Mouse (Mus musculus): ENCODE data around the gene Nfkbie. TPM values are rescaled to one million over a fixed set of nuclear protein-coding genes. Genes with fewer than 3 reads are reported as not detected.
A peak's percentile ranks its signal among the peaks of the same experiment; 100 is the strongest.

Gene Nfkbie
- polyA plus RNA-seq, 1 experiment from 2014 or later = 4.2 TPM

DNA sequence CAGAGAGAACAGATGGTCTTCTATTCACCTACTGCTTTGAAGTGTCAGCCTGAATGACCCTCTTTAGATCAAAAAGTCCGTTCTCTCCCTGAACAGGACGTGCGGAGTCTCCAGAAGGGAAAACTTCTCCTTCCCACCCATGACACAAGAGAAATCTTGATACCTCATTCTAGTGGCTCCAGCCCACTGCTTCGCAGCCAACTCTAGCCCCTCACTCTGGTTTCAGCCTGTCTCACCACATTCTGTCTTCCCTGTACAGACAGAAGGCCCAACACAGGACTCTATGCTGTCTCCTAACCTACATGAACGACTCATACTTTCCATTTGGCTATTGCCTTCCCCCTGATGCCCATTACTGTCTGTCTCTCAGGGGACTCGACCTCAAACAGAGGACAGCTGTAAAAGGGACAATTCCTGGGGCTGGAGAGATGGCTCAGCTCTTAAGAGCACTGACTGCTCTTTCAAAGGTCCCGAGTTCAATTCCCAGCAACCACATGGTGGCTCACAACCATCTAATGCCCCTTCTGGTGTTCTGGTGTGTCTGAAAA lies 4.2 kb upstream of the Nfkbie start:
- Histone ChIP-seq H3K27ac (ENCODE audit: low read length) (no peak overlapping the region), H3K4me1 (ENCODE audit: control insufficient read depth, insufficient read depth, low read length) (0 out of 2 replicates have a peak, but pooled peaks cover 4% of the 10 kb centered on the region), H3K27me3 (ENCODE audit: control insufficient read depth, insufficient read depth, low read length) (peaks cover 9% of the 10 kb centered on the region; the same call in 1 of the 2 replicates), H3K4me2 (replicated peaks; ENCODE audit: low read depth, low read length) (no peak overlapping the region), H3K9me3 (ENCODE audit: control insufficient read depth, low read depth, low read length) (no peaks in the 10 kb centered on the region), H3K36me3 (ENCODE audit: control insufficient read depth, insufficient read depth, low read length) (no peaks in the 10 kb centered on the region), H3K9ac (replicated peaks; ENCODE audit: low read depth, low read length) (no peak overlapping the region), H3K4me3 (ENCODE audit: low read depth, low read length) (no peak overlapping the region)
- WGBS = 60% methylated on average over 7 of the region's 7 CpGs
- no peak for ATAC-seq (ENCODE audit: insufficient number of reproducible peaks, insufficient read depth, low FRiP score, low read depth)

- Histone ChIP-seq H3K27me3 (ENCODE audit: control insufficient read depth, insufficient read depth, low read length) (peaks cover 3% of the 10 kb centered on the region; the same call in 1 of the 2 replicates), H3K4me3 (ENCODE audit: low read depth, low read length) (no peak overlapping the region), H3K27ac (ENCODE audit: low read length) (no peak overlapping the region), H3K4me1 (ENCODE audit: control insufficient read depth, insufficient read depth, low read length) (peaks cover 4% of the 10 kb centered on the region; the same call in 1 of the 2 replicates), H3K9ac (replicated peaks; ENCODE audit: low read depth, low read length) (no peak overlapping the region), H3K4me2 (replicated peaks; ENCODE audit: low read depth, low read length) (no peak overlapping the region), H3K36me3 (ENCODE audit: control insufficient read depth, insufficient read depth, low read length) (no peaks in the 10 kb centered on the region), H3K9me3 (ENCODE audit: control insufficient read depth, low read depth, low read length) (no peaks in the 10 kb centered on the region)
- WGBS = 4% methylated on average over 8 of the region's 8 CpGs
- ATAC-seq (ENCODE audit: insufficient number of reproducible peaks, insufficient read depth, low FRiP score, low read depth) = no peak
These were observed 3.6 kb upstream of the Nfkbie start for GRCm38 (mm10) chr17:45551816-45552451.

- H3K4me1 ChIP-seq (ENCODE audit: control insufficient read depth, insufficient read depth, low read length) = peaks cover 8% of the 10 kb centered on the region; the same call in 1 of the 2 replicates
- WGBS = 70% methylated on average over 3 of the region's 3 CpGs
- no peaks in the 10 kb centered on the region for H3K27me3 ChIP-seq (ENCODE audit: control insufficient read depth, insufficient read depth, low read length)
These were observed 2.4 kb upstream of the Nfkbie start for GRCm38 (mm10) chr17:45553065-45553464.

GRCm38 (mm10) chr17:45554420-45554819 lies 1.1 kb upstream of the Nfkbie start:
- WGBS = 32% methylated on average over 1 of the region's 1 CpGs
- Histone ChIP-seq H3K36me3 (ENCODE audit: control insufficient read depth, insufficient read depth, low read length) (no peaks in the 10 kb centered on the region), H3K4me2 (replicated peaks; ENCODE audit: low read depth, low read length) (no peak overlapping the region), H3K4me1 (ENCODE audit: control insufficient read depth, insufficient read depth, low read length) (peaks cover 8% of the 10 kb centered on the region; the same call in 1 of the 2 replicates), H3K4me3 (ENCODE audit: low read depth, low read length) (no peak overlapping the region), H3K9me3 (ENCODE audit: control insufficient read depth, low read depth, low read length) (no peaks in the 10 kb centered on the region), H3K27me3 (ENCODE audit: control insufficient read depth, insufficient read depth, low read length) (no peaks in the 10 kb centered on the region), H3K9ac (replicated peaks; ENCODE audit: low read depth, low read length) (no peak overlapping the region), H3K27ac (ENCODE audit: low read length) (no peak overlapping the region)
- no peak for ATAC-seq (ENCODE audit: insufficient number of reproducible peaks, insufficient read depth, low FRiP score, low read depth)

More at GRCm38 (mm10) chr17:45553065-45553464, 2.4 kb upstream of the Nfkbie start:
- Histone ChIP-seq H3K27ac (ENCODE audit: low read length) (no peak overlapping the region), H3K4me3 (ENCODE audit: low read depth, low read length) (no peak overlapping the region), H3K4me2 (replicated peaks; ENCODE audit: low read depth, low read length) (no peak overlapping the region), H3K36me3 (ENCODE audit: control insufficient read depth, insufficient read depth, low read length) (no peaks in the 10 kb centered on the region), H3K9me3 (ENCODE audit: control insufficient read depth, low read depth, low read length) (no peaks in the 10 kb centered on the region), H3K9ac (replicated peaks; ENCODE audit: low read depth, low read length) (no peak overlapping the region)
- ATAC-seq (ENCODE audit: insufficient number of reproducible peaks, insufficient read depth, low FRiP score, low read depth) = no peak

- Histone ChIP-seq H3K27ac (ENCODE audit: low read length) (no peak overlapping the region), H3K36me3 (ENCODE audit: control insufficient read depth, insufficient read depth, low read length) (no peaks in the 10 kb centered on the region), H3K4me1 (ENCODE audit: control insufficient read depth, insufficient read depth, low read length) (peaks cover 4% of the 10 kb centered on the region; the same call in 1 of the 2 replicates), H3K27me3 (ENCODE audit: control insufficient read depth, insufficient read depth, low read length) (no peaks in the 10 kb centered on the region), H3K9ac (replicated peaks; ENCODE audit: low read depth, low read length) (peak overlapping the region; percentile 39), H3K9me3 (ENCODE audit: control insufficient read depth, low read depth, low read length) (no peaks in the 10 kb centered on the region), H3K4me3 (ENCODE audit: low read depth, low read length) (peak overlapping the region; percentile 57), H3K4me2 (replicated peaks; ENCODE audit: low read depth, low read length) (peak overlapping the region; percentile 97)
- 2% methylated on average over 14 of the region's 14 CpGs for whole genome bisulfite sequencing
- ATAC-seq (ENCODE audit: insufficient number of reproducible peaks, insufficient read depth, low FRiP score, low read depth) = no peak
These were observed 595 bp downstream of the Nfkbie start for GRCm38 (mm10) chr17:45556107-45556489.

GRCm38 (mm10) chr17:45556514-45557245 lies 1.2 kb downstream of the Nfkbie start:
- 63% methylated on average over 3 of the region's 3 CpGs for WGBS
- Histone ChIP-seq H3K27ac (ENCODE audit: low read length) (no peak overlapping the region), H3K4me3 (ENCODE audit: low read depth, low read length) (peak overlapping the region; percentile 57; the same call in 1 of the 2 replicates), H3K9me3 (ENCODE audit: control insufficient read depth, low read depth, low read length) (no peaks in the 10 kb centered on the region), H3K4me2 (replicated peaks; ENCODE audit: low read depth, low read length) (peak overlapping the region; percentile 97), H3K36me3 (ENCODE audit: control insufficient read depth, insufficient read depth, low read length) (no peaks in the 10 kb centered on the region), H3K4me1 (ENCODE audit: control insufficient read depth, insufficient read depth, low read length) (peaks cover 4% of the 10 kb centered on the region; the same call in 1 of the 2 replicates), H3K9ac (replicated peaks; ENCODE audit: low read depth, low read length) (no peak overlapping the region; the same call in 1 of the 2 replicates), H3K27me3 (ENCODE audit: control insufficient read depth, insufficient read depth, low read length) (no peaks in the 10 kb centered on the region)
- ATAC-seq (ENCODE audit: insufficient number of reproducible peaks, insufficient read depth, low FRiP score, low read depth) = no peak

GRCm38 (mm10) chr17:45557246-45557824 lies 1.8 kb downstream of the Nfkbie start:
- H3K4me1 ChIP-seq (ENCODE audit: control insufficient read depth, insufficient read depth, low read length) = peaks cover 4% of the 10 kb centered on the region; the same call in 1 of the 2 replicates
- H3K4me3 ChIP-seq (ENCODE audit: low read depth, low read length) = no peak overlapping the region
- no peaks in the 10 kb centered on the region for H3K36me3 ChIP-seq (ENCODE audit: control insufficient read depth, insufficient read depth, low read length)
- 65% methylated on average over 7 of the region's 7 CpGs for WGBS
- 0 out of 2 replicates have a peak overlapping the region, but pooled peaks have one; percentile 7 for H3K4me2 ChIP-seq (replicated peaks; ENCODE audit: low read depth, low read length)
- no peak overlapping the region for H3K9ac ChIP-seq (replicated peaks; ENCODE audit: low read depth, low read length)
- ATAC-seq (ENCODE audit: insufficient number of reproducible peaks, insufficient read depth, low FRiP score, low read depth) = no peak
- H3K9me3 ChIP-seq (ENCODE audit: control insufficient read depth, low read depth, low read length) = no peaks in the 10 kb centered on the region
- H3K27me3 ChIP-seq (ENCODE audit: control insufficient read depth, insufficient read depth, low read length) = no peaks in the 10 kb centered on the region
- no peak overlapping the region for H3K27ac ChIP-seq (ENCODE audit: low read length)

Measured in stomach, embryonic 14.5 days (tissue).